Mouse (Mus musculus) liver, embryonic 14.5 days (tissue): ENCODE measurements at regions not wholly inside any gene's neighbourhood (a gene's known extent, or its start where the extent isn't known, plus 50 kb on each side); places are given as distances from the start of the nearest gene placed in this dataset.

Source experiments
- ATAC-seq: fragments of 200-750 bp; cut with Nextera tagmentation; 2 replicates; pipeline ENCODE4 v1.8.0; 2017; ENCODE audit warnings: moderate number of reproducible peaks, mild to moderate bottlenecking, moderate library complexity; ENCODE audit not compliant: insufficient read depth
- DNase-seq, 3 experiments: peaks; one replicate each; pipeline ENCODE4 v3.0.0-alpha.2; 2012 to 2013; ENCODE audit warnings: low read depth in 3 of 3, low spot score in 3 of 3
- H3K27ac ChIP-seq: fragments of 300-500 bp; sonication (generic); 2 replicates; pipeline ENCODE4 v1.5.1; 2014; ENCODE audit warnings: moderate library complexity, mild to moderate bottlenecking, control low read depth, inconsistent platforms
- H3K27me3 ChIP-seq: fragments of 300-500 bp; sonication (generic); 2 replicates; pipeline ENCODE4 v1.6.1; 2014; ENCODE audit warnings: mild to moderate bottlenecking, low read length, moderate library complexity; ENCODE audit not compliant: control insufficient read depth, insufficient read depth
- H3K36me3 ChIP-seq: fragments of 300-500 bp; sonication (generic); replicated peaks from 2 replicates; pipeline ENCODE4 v1.6.1; 2014; ENCODE audit warnings: low read depth; ENCODE audit not compliant: control insufficient read depth, insufficient read depth
- H3K4me1 ChIP-seq, 2 experiments: fragments of 200-500 bp in 1 of 2; fragments of 300-500 bp in 1 of 2; sonication (generic) in 1 of 2; replicated peaks; 2 replicates each; pipeline ENCODE4 v1.6.1; 2012 to 2014; ENCODE audit warnings: antibody characterized with exemption in 1 of 2, inconsistent platforms in 1 of 2, low read length in 1 of 2; ENCODE audit not compliant: control insufficient read depth in 2 of 2, insufficient read depth in 2 of 2
- H3K4me2 ChIP-seq: fragments of 300-500 bp; sonication (generic); 2 replicates; pipeline ENCODE4 v1.6.1; 2014; ENCODE audit warnings: low read depth, mild to moderate bottlenecking, control low read depth, moderate library complexity
- H3K4me3 ChIP-seq, 2 experiments: fragments of 200-500 bp in 1 of 2; fragments of 300-500 bp in 1 of 2; sonication (generic) in 1 of 2; 2 replicates each; pipeline ENCODE4 v1.5.1; 2012 to 2014; ENCODE audit warnings: low read depth in 2 of 2, low read length in 2 of 2, mild to moderate bottlenecking in 2 of 2, control low read depth in 1 of 2, inconsistent platforms in 1 of 2, moderate library complexity in 1 of 2; ENCODE audit not compliant: insufficient read depth in 1 of 2
- H3K9ac ChIP-seq: fragments of 300-500 bp; sonication (generic); replicated peaks from 2 replicates; pipeline ENCODE4 v1.6.1; 2014; ENCODE audit warnings: mild to moderate bottlenecking, control low read depth, moderate library complexity
- H3K9me3 ChIP-seq: fragments of 300-500 bp; sonication (generic); 2 replicates; pipeline ENCODE4 v1.6.1; 2016; ENCODE audit warnings: low read length, mixed read lengths; ENCODE audit not compliant: control insufficient read depth
- CTCF ChIP-seq: IDR thresholded peaks from 2 replicates; pipeline ENCODE4 v1.5.1; 2016; ENCODE audit warnings: antibody characterized with exemption, low read depth, control low read depth
- EP300 ChIP-seq: IDR thresholded peaks from 2 replicates; pipeline ENCODE4 v1.6.1; 2016; ENCODE audit warnings: antibody characterized with exemption, low read depth
- WGBS: fragments of 180-500 bp; shearing (Covaris S2); extraction: QIAGEN DNeasy Blood & Tissue Kit; methylation state at CpG from one replicate; pipeline ENCODE4 v1.1.7; 2014; ENCODE audit not compliant: insufficient replicate concordance; 5-methylcytosine and 5-hydroxymethylcytosine counted together

DNA sequence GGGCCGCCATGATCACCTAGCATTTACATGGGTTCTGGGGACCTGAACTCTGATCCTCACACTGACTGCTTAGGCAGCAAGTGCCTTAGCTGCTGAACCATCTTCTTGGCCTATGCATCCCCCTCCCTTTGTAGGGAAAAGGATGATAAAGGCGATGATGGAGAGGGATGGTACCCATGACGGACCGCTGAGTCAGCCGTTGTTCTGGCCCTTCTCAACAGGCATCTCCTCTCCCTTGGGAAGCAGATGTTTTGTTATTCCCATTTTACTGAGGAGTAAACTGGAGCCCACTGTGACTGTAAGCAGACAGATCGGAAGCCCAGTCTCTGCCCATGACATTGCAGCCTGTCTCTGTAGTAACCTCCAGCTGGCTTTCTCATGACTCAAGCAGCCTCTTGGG lies 201.2 kb upstream of the Tle3 start:
- TF ChIP-seq CTCF (no peak), EP300 (no peak)
- WGBS, result 83% methylated on average over 6 of the region's 6 CpGs
- Histone ChIP-seq H3K9ac (no peak overlapping the region), H3K4me3 (no peak overlapping the region), H3K27ac (no peak overlapping the region), H3K27me3 (no peaks in the 10 kb centered on the region), H3K9me3 (no peaks in the 10 kb centered on the region), H3K4me2 (no peak overlapping the region), H3K4me1 (no peaks in the 10 kb centered on the region), H3K36me3 (no peaks in the 10 kb centered on the region)
- no peak for ATAC-seq
- DNase-seq, result no peak

GRCm38 (mm10) chr9:61172421-61172820 lies 199.7 kb upstream of the Tle3 start:
- TF ChIP-seq EP300 (no peak), CTCF (no peak)
- ATAC-seq, result no peak

GRCm38 (mm10) chr9:61173548-61173947 lies 198.6 kb upstream of the Tle3 start:
- no peak for DNase-seq
- TF ChIP-seq EP300, result no peak
- TF ChIP-seq CTCF, result no peak
- Histone ChIP-seq H3K9me3 (no peaks in the 10 kb centered on the region), H3K4me3 (no peak overlapping the region), H3K4me2 (no peak overlapping the region), H3K36me3 (no peaks in the 10 kb centered on the region), H3K27me3 (no peaks in the 10 kb centered on the region), H3K27ac (no peak overlapping the region), H3K4me1 (no peaks in the 10 kb centered on the region), H3K9ac (no peak overlapping the region)
- no peak for ATAC-seq

More at GRCm38 (mm10) chr9:61172421-61172820, 199.7 kb upstream of the Tle3 start:
- DNase-seq, result no peak
- no peak overlapping the region for H3K4me2 ChIP-seq
- no peaks in the 10 kb centered on the region for H3K36me3 ChIP-seq
- no peaks in the 10 kb centered on the region for H3K27me3 ChIP-seq
- H3K9me3 ChIP-seq, result no peaks in the 10 kb centered on the region
- H3K4me1 ChIP-seq, result no peaks in the 10 kb centered on the region
- H3K4me3 ChIP-seq, result no peak overlapping the region
- no peak overlapping the region for H3K9ac ChIP-seq
- H3K27ac ChIP-seq, result no peak overlapping the region

- Histone ChIP-seq H3K4me1 (no peaks in the 10 kb centered on the region), H3K4me2 (no peak overlapping the region), H3K27ac (no peak overlapping the region), H3K9me3 (no peaks in the 10 kb centered on the region), H3K9ac (no peak overlapping the region), H3K4me3 (no peak overlapping the region), H3K36me3 (no peaks in the 10 kb centered on the region), H3K27me3 (no peaks in the 10 kb centered on the region)
- DNase-seq (no peak), ATAC-seq (no peak)
- 51% methylated on average over 2 of the region's 2 CpGs for WGBS
- TF ChIP-seq EP300 (no peak), CTCF (no peak)
Observed at GRCm38 (mm10) chr9:61175381-61175780, 196.8 kb upstream of the Tle3 start.

- TF ChIP-seq CTCF, result no peak
- TF ChIP-seq EP300, result no peak
- H3K27me3 ChIP-seq, result no peaks in the 10 kb centered on the region
- 77% methylated on average over 3 of the region's 3 CpGs for WGBS
- DNase-seq, result no peak
- H3K36me3 ChIP-seq, result no peaks in the 10 kb centered on the region
- no peak overlapping the region for H3K9ac ChIP-seq
- H3K9me3 ChIP-seq, result no peaks in the 10 kb centered on the region
- H3K27ac ChIP-seq, result no peak overlapping the region
- ATAC-seq, result no peak
- no peaks in the 10 kb centered on the region for H3K4me1 ChIP-seq
- no peak overlapping the region for H3K4me2 ChIP-seq
- H3K4me3 ChIP-seq, result no peak overlapping the region
Observed at GRCm38 (mm10) chr9:61176856-61177255, 195.3 kb upstream of the Tle3 start.
